Mouse (Mus musculus): ENCODE results near the gene Med21.

GRCm38 (mm10) chr6:146674420-146674819 lies 32.1 kb downstream of the Med21 start:
- TF ChIP-seq CTCF (IDR thresholded peaks at IDR 0.05; ENCODE audit: low read depth) = no peak
- TF ChIP-seq EP300 (optimal IDR thresholded peaks at IDR 0.05) = no peak
